Mouse (Mus musculus): ENCODE measurements around the gene Dnase2a.

DNA sequence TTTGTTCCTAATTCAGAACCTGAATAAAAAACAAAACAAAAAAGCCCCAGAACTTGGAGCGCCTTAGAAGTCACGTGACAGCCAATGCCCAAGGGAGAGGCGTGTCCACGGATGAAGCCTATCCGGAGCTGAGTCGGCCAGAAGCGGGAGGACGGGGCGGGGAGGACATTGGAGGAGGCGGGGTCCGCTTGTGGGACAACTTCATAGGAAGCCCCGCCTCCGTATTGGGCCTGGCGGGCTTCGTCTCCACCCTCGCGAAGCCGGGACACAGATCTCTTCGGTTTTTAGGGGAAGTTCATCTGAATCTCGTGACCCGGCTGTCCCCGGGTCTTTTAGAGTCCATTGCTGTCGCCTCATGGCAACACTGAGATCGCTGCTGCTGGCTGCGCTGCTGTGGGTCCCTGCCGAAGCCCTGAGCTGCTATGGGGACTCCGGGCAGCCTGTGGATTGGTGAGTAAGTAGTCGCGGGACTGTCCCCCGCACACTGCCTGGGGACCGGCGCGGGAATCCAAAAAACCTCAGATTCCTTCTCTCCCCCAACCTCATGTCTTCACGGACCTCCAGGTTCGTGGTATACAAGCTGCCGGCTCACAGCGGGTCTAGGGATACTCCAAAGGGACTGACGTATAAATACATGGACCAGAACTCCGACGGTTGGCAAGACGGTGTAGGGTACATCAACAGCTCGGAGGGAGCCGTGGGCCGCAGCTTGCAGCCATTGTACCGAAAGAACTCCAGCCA lies at the start of gene Dnase2a:
- no peak for TF ChIP-seq POLR2A (IDR thresholded peaks at IDR 0.05; ENCODE audit: low read depth, low read length)
- no peak for TF ChIP-seq CTCF (conservative IDR thresholded peaks at IDR 0.05; ENCODE audit: insufficient read depth, insufficient read length, low read depth, low read length)
